Mouse (Mus musculus): ENCODE results near the gene Jaml. TPM values are rescaled to one million over a fixed set of nuclear protein-coding genes. Genes with fewer than 3 reads are reported as not detected.

Jaml gene
- polyA plus RNA-seq, 1 experiment from 2014 or later: 0.40 TPM

GRCm38 (mm10) chr9:45077859-45078258 is 1.1 kb upstream of the Jaml start:
- no peaks in the 10 kb centered on the region; the same call in 1 of the 2 replicates for H3K4me1 ChIP-seq (replicated peaks)
- H3K36me3 ChIP-seq (replicated peaks): no peaks in the 10 kb centered on the region
- no peaks in the 10 kb centered on the region for H3K27me3 ChIP-seq
- no peak for ATAC-seq (ENCODE audit: insufficient read depth)
- H3K4me3 ChIP-seq (replicated peaks): no peak overlapping the region
- no peak overlapping the region for H3K4me2 ChIP-seq
- H3K9me3 ChIP-seq (replicated peaks): no peaks in the 10 kb centered on the region
- no peak overlapping the region for H3K9ac ChIP-seq
- 31% methylated on average over 3 of the region's 3 CpGs for WGBS (ENCODE audit: insufficient replicate concordance)
- H3K27ac ChIP-seq (replicated peaks): no peak overlapping the region

- Histone ChIP-seq H3K4me2 (no peak overlapping the region), H3K4me1 (replicated peaks) (peaks cover 7% of the 10 kb centered on the region; the same call in 1 of the 2 replicates), H3K9me3 (replicated peaks) (no peaks in the 10 kb centered on the region), H3K4me3 (replicated peaks) (no peak overlapping the region), H3K27me3 (no peaks in the 10 kb centered on the region), H3K36me3 (replicated peaks) (no peaks in the 10 kb centered on the region), H3K27ac (replicated peaks) (no peak overlapping the region), H3K9ac (no peak overlapping the region)
- ATAC-seq (ENCODE audit: insufficient read depth): no peak
- 75% methylated on average over 3 of the region's 3 CpGs for WGBS (ENCODE audit: insufficient replicate concordance)
Measured at GRCm38 (mm10) chr9:45083132-45083531, 4.1 kb downstream of the Jaml start.

- Histone ChIP-seq H3K4me3 (replicated peaks) (no peak overlapping the region), H3K9ac (no peak overlapping the region), H3K4me2 (no peak overlapping the region), H3K36me3 (replicated peaks) (no peaks in the 10 kb centered on the region), H3K27me3 (no peaks in the 10 kb centered on the region), H3K4me1 (replicated peaks) (peaks cover 7% of the 10 kb centered on the region; the same call in 1 of the 2 replicates), H3K9me3 (replicated peaks) (no peaks in the 10 kb centered on the region), H3K27ac (replicated peaks) (0 out of 2 replicates have a peak overlapping the region, but pooled peaks have one; percentile 2)
- WGBS (ENCODE audit: insufficient replicate concordance): 32% methylated on average over 5 of the region's 5 CpGs
- ATAC-seq (ENCODE audit: insufficient read depth): no peak
Measured at GRCm38 (mm10) chr9:45084556-45084955, 5.6 kb downstream of the Jaml start.

- no peaks in the 10 kb centered on the region for H3K9me3 ChIP-seq (replicated peaks)
- 48% methylated on average over 12 of the region's 12 CpGs for WGBS (ENCODE audit: insufficient replicate concordance)
- no peak overlapping the region for H3K9ac ChIP-seq
- H3K4me1 ChIP-seq (replicated peaks): peaks cover 7% of the 10 kb centered on the region; the same call in 1 of the 2 replicates
- no peak overlapping the region for H3K4me2 ChIP-seq
- no peaks in the 10 kb centered on the region for H3K36me3 ChIP-seq (replicated peaks)
- H3K27me3 ChIP-seq: no peaks in the 10 kb centered on the region; the same call in 1 of the 2 replicates
- H3K27ac ChIP-seq (replicated peaks): no peak overlapping the region
- no peak overlapping the region for H3K4me3 ChIP-seq (replicated peaks)
- no peak for ATAC-seq (ENCODE audit: insufficient read depth)
Measured at GRCm38 (mm10) chr9:45085741-45086690, 7.0 kb downstream of the Jaml start.

- no peaks in the 10 kb centered on the region for H3K36me3 ChIP-seq (replicated peaks)
- ATAC-seq (ENCODE audit: insufficient read depth): no peak
- H3K9me3 ChIP-seq (replicated peaks): no peaks in the 10 kb centered on the region
- H3K4me3 ChIP-seq (replicated peaks): no peak overlapping the region
- H3K27ac ChIP-seq (replicated peaks): no peak overlapping the region
- no peaks in the 10 kb centered on the region; the same call in 1 of the 2 replicates for H3K27me3 ChIP-seq
- H3K4me1 ChIP-seq (replicated peaks): peaks cover 11% of the 10 kb centered on the region; the same call in 1 of the 2 replicates
- no peak overlapping the region for H3K9ac ChIP-seq
- no peak overlapping the region for H3K4me2 ChIP-seq
Measured at GRCm38 (mm10) chr9:45088040-45088439, 9.1 kb downstream of the Jaml start.

GRCm38 (mm10) chr9:45090811-45091210 is 11.8 kb downstream of the Jaml start:
- H3K36me3 ChIP-seq (replicated peaks): no peaks in the 10 kb centered on the region
- H3K9me3 ChIP-seq (replicated peaks): no peaks in the 10 kb centered on the region
- peaks cover 5% of the 10 kb centered on the region; the same call in 1 of the 2 replicates for H3K4me1 ChIP-seq (replicated peaks)
- no peak overlapping the region for H3K27ac ChIP-seq (replicated peaks)
- no peak overlapping the region for H3K9ac ChIP-seq
- H3K27me3 ChIP-seq: no peaks in the 10 kb centered on the region; the same call in 1 of the 2 replicates
- 51% methylated on average over 3 of the region's 3 CpGs for WGBS (ENCODE audit: insufficient replicate concordance)
- H3K4me3 ChIP-seq (replicated peaks): no peak overlapping the region
- no peak overlapping the region for H3K4me2 ChIP-seq
- ATAC-seq (ENCODE audit: insufficient read depth): no peak

GRCm38 (mm10) chr9:45092641-45093040 is 13.7 kb downstream of the Jaml start:
- Histone ChIP-seq H3K4me3 (replicated peaks) (no peak overlapping the region), H3K9ac (no peak overlapping the region), H3K9me3 (replicated peaks) (no peaks in the 10 kb centered on the region), H3K36me3 (replicated peaks) (no peaks in the 10 kb centered on the region), H3K27ac (replicated peaks) (no peak overlapping the region), H3K4me1 (replicated peaks) (0 out of 2 replicates have a peak, but pooled peaks cover 4% of the 10 kb centered on the region), H3K27me3 (no peaks in the 10 kb centered on the region; the same call in 1 of the 2 replicates), H3K4me2 (no peak overlapping the region)
- ATAC-seq (ENCODE audit: insufficient read depth): no peak
- 28% methylated on average over 4 of the region's 4 CpGs for WGBS (ENCODE audit: insufficient replicate concordance)

GRCm38 (mm10) chr9:45095149-45095937 is 16.4 kb downstream of the Jaml start:
- H3K4me3 ChIP-seq (replicated peaks): no peak overlapping the region
- H3K27me3 ChIP-seq: no peaks in the 10 kb centered on the region; the same call in 1 of the 2 replicates
- no peak overlapping the region; the same call in 1 of the 2 replicates for H3K4me2 ChIP-seq
- H3K36me3 ChIP-seq (replicated peaks): no peaks in the 10 kb centered on the region
- 47% methylated on average over 6 of the region's 6 CpGs for WGBS (ENCODE audit: insufficient replicate concordance)
- no peak for ATAC-seq (ENCODE audit: insufficient read depth)
- 0 out of 2 replicates have a peak, but pooled peaks cover 4% of the 10 kb centered on the region for H3K4me1 ChIP-seq (replicated peaks)
- H3K9ac ChIP-seq: no peak overlapping the region
- no peaks in the 10 kb centered on the region for H3K9me3 ChIP-seq (replicated peaks)
- no peak overlapping the region for H3K27ac ChIP-seq (replicated peaks)

GRCm38 (mm10) chr9:45097877-45098276 is 18.9 kb downstream of the Jaml start:
- Histone ChIP-seq H3K9me3 (replicated peaks) (no peaks in the 10 kb centered on the region), H3K4me3 (replicated peaks) (no peak overlapping the region), H3K27ac (replicated peaks) (no peak overlapping the region), H3K4me1 (replicated peaks) (no peaks in the 10 kb centered on the region), H3K27me3 (no peaks in the 10 kb centered on the region), H3K9ac (no peak overlapping the region), H3K36me3 (replicated peaks) (no peaks in the 10 kb centered on the region), H3K4me2 (no peak overlapping the region)
- 55% methylated on average over 5 of the region's 5 CpGs for WGBS (ENCODE audit: insufficient replicate concordance)
- no peak for ATAC-seq (ENCODE audit: insufficient read depth)

GRCm38 (mm10) chr9:45098426-45098825 is 19.4 kb downstream of the Jaml start:
- Histone ChIP-seq H3K4me1 (replicated peaks) (no peaks in the 10 kb centered on the region), H3K36me3 (replicated peaks) (no peaks in the 10 kb centered on the region)
- 10% methylated on average over 3 of the region's 3 CpGs for WGBS (ENCODE audit: insufficient replicate concordance)

GRCm38 (mm10) chr9:45102528-45102927 is 23.5 kb downstream of the Jaml start:
- no peak overlapping the region for H3K27ac ChIP-seq (replicated peaks)

More at GRCm38 (mm10) chr9:45098426-45098825, 19.4 kb downstream of the Jaml start:
- no peaks in the 10 kb centered on the region for H3K27me3 ChIP-seq
- H3K9ac ChIP-seq: no peak overlapping the region
- H3K4me2 ChIP-seq: no peak overlapping the region
- H3K4me3 ChIP-seq (replicated peaks): no peak overlapping the region
- no peak overlapping the region for H3K27ac ChIP-seq (replicated peaks)
- H3K9me3 ChIP-seq (replicated peaks): no peaks in the 10 kb centered on the region
- ATAC-seq (ENCODE audit: insufficient read depth): no peak

More at GRCm38 (mm10) chr9:45102528-45102927, 23.5 kb downstream of the Jaml start:
- ATAC-seq (ENCODE audit: insufficient read depth): no peak
- Histone ChIP-seq H3K36me3 (replicated peaks) (no peaks in the 10 kb centered on the region), H3K9me3 (replicated peaks) (no peaks in the 10 kb centered on the region), H3K4me2 (no peak overlapping the region), H3K4me1 (replicated peaks) (0 out of 2 replicates have a peak, but pooled peaks cover 3% of the 10 kb centered on the region), H3K27me3 (no peaks in the 10 kb centered on the region), H3K4me3 (replicated peaks) (no peak overlapping the region), H3K9ac (no peak overlapping the region)
- WGBS (ENCODE audit: insufficient replicate concordance): 63% methylated on average over 1 of the region's 1 CpGs

Data from liver, embryonic 15.5 days (tissue).